Mouse (Mus musculus) induced T-regulatory cell, adult 2 months (primary cell): ENCODE data around the gene Npas3.

Source experiments
- DNase-seq: peaks from one replicate; pipeline ENCODE4 v3.0.0-alpha.2; 2012; ENCODE audit warnings: low read depth

Npas3 gene

GRCm38 (mm10) chr12:53992411-53992810 is 743.9 kb downstream of the Npas3 start:
- peak; percentile 53 for DNase-seq

- DNase-seq, result no peak
Measured at GRCm38 (mm10) chr12:53995710-53996109, 747.2 kb downstream of the Npas3 start.

- no peak for DNase-seq
Measured at GRCm38 (mm10) chr12:53997141-53997540, 748.7 kb downstream of the Npas3 start.

GRCm38 (mm10) chr12:53999647-54000637 is 751.5 kb downstream of the Npas3 start:
- peak; percentile 3 for DNase-seq

DNA sequence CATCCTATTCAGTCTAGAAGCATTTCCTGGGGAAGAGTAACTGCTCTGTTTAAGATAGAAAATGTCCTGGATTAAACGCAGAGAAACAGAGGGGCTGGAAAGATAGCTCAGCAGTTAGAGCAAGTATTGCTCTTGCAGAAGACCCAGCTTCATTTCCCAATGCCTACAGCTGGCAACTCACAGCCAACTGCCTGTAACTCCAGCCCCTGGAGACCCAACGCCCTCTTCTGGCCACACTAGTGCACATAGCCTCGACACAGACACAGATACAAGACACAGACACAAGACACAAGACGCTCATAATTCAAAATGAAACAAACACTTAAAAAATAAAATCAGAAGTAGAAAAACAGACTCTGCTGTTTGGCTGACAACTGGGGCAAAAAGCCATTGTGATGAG is 754.0 kb downstream of the Npas3 start:
- DNase-seq, result no peak

GRCm38 (mm10) chr12:54004606-54005005 is 756.1 kb downstream of the Npas3 start:
- DNase-seq, result no peak

DNA sequence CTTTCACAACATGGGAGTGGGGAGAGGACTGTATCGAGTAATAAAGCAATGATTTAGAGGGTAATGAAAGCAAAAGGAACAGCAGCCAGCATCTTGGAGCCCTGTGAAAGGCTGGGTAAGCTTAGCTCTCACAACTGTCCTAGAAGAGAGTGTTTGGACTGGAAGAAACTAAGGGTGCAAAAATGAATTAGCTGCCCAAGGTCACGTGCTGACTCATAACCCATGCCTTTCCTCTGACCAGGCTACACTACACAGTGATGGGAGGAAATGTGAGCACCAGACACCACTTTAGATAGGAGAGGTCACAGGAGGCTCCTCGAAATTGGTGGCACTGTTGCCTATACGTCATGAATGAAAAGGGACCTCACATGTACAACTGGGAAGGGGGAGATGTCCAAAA is 757.1 kb downstream of the Npas3 start:
- DNase-seq, result no peak

GRCm38 (mm10) chr12:54015304-54015703 is 766.8 kb downstream of the Npas3 start:
- no peak for DNase-seq

GRCm38 (mm10) chr12:54017949-54018348 is 769.5 kb downstream of the Npas3 start:
- DNase-seq, result no peak

- no peak for DNase-seq
Measured at GRCm38 (mm10) chr12:54019979-54020378, 771.5 kb downstream of the Npas3 start.

- DNase-seq, result no peak
Measured at GRCm38 (mm10) chr12:54034666-54035346, 786.3 kb downstream of the Npas3 start.

DNA sequence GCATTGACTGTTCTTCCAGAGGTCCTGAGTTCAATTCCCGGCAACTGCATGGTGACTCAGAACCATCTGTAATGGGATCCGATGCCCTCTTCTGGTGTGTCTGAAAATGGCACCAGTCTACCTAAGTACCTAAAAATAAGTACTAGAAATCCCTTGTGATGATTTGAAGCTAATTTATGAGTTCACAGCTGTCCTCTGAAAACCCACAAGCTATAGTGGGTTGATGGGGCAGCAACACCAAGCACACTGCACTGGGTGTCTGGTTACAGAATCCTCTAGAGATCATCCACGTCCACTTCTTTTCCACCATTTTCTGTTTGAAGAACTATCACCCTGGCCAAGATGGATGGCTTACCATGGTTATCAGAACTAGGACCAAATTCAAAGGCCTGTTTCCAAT is 789.1 kb downstream of the Npas3 start:
- DNase-seq, result no peak

- no peak for DNase-seq
Measured at GRCm38 (mm10) chr12:54042996-54043544, 794.6 kb downstream of the Npas3 start.

- no peak for DNase-seq
Measured at GRCm38 (mm10) chr12:54044606-54045334, 796.3 kb downstream of the Npas3 start.

DNA sequence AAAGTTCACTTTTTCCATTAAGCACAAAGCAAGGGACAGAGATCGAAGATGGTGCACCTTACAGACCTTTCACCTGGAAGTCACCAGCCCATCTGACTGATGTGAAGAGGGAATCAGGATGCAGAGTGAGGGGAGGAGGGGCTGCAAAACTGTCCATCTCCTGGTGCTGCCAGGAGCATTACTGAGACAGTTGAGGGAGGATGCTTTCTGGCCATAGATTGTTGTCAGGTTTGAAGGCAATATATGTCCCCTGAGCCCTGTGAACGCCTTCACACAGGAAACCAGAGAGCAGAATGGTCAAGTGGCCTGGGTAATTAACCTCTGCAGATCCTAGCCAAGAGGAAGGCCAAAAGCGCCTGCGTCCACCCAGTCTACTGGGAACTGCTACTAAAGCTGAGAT is 796.9 kb downstream of the Npas3 start:
- no peak for DNase-seq

- DNase-seq, result no peak
Measured at GRCm38 (mm10) chr12:54046824-54047223, 798.3 kb downstream of the Npas3 start.

GRCm38 (mm10) chr12:54048126-54048525 is 799.6 kb downstream of the Npas3 start:
- DNase-seq, result no peak

GRCm38 (mm10) chr12:54049926-54050325 is 801.4 kb downstream of the Npas3 start:
- DNase-seq, result no peak

DNA sequence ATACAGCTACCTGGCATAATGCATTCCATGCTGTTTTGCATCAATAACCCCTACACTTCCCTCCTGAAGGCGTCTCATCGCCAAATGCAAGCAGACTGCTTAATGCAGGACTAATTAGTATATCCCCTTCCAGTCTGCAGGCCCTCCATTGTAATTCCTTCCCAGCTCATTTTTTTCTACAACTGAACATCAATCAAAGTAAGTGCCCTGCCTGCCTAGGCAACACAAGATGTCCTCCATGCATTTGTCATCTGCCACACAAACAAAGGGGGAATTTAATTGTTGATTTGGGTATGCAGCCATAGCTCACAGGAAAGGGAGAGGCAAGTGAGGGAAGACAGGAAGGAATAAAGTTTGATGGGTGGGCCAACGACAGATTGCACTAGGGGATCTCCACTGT is 804.5 kb downstream of the Npas3 start:
- DNase-seq, result no peak

GRCm38 (mm10) chr12:54053598-54053997 is 805.1 kb downstream of the Npas3 start:
- DNase-seq, result no peak

GRCm38 (mm10) chr12:54060732-54061131 is 812.3 kb downstream of the Npas3 start:
- DNase-seq, result peak; percentile 39

GRCm38 (mm10) chr12:54061168-54061567 is 812.7 kb downstream of the Npas3 start:
- DNase-seq, result no peak
